Mouse (Mus musculus) neutrophil, adult 5-6 weeks (primary cell): Measurements from ENCODE around the gene Slc7a5. TPM values are rescaled to one million over a fixed set of nuclear protein-coding genes. Genes with fewer than 3 reads are reported as not detected.

Experiments
- ATAC-seq: fragments of 151-379, 151-347 bp; 2 replicates; pipeline ENCODE4 v1.8.0; 2017; ENCODE audit warnings: mild to moderate bottlenecking, moderate TSS enrichment; ENCODE audit not compliant: insufficient number of reproducible peaks, poor library complexity, low FRiP score, severe bottlenecking; ENCODE audit errors: extremely low read depth
- total RNA-seq: library from RNA; stranded (forward); fragments of 200-1000 nt; gene quantifications from 2 replicates; pipeline ENCODE4 v1.2.3, GENCODE M21; 2017

Gene Slc7a5
- total RNA-seq, 1 experiment from 2014 or later: 4.5 TPM

- no peak for ATAC-seq
These were observed 65.2 kb downstream of the Slc7a5 start for GRCm38 (mm10) chr8:121842064-121842955.

- ATAC-seq: peak; percentile 48; the same call in 1 of the 2 replicates
These were observed 66.3 kb downstream of the Slc7a5 start for GRCm38 (mm10) chr8:121841242-121841641.

- ATAC-seq: peak; percentile 73
These were observed 75.0 kb downstream of the Slc7a5 start for GRCm38 (mm10) chr8:121832503-121832902.

- ATAC-seq: no peak
These were observed 75.4 kb downstream of the Slc7a5 start for GRCm38 (mm10) chr8:121832061-121832460.

Other genes with a start within 250 kb of the Slc7a5 start
- gene Jph3, start 178.1 kb downstream of the Slc7a5 start, total RNA-seq: 0.12 and 0.25 TPM in 2 replicates
- 41.6 and 42.4 TPM in 2 replicates for gene Klhdc4, start 78.1 kb downstream of the Slc7a5 start, total RNA-seq
- gene Car5a, start 37.2 kb upstream of the Slc7a5 start, total RNA-seq: not detected in 2 replicates
- gene Banp, start 42.1 kb upstream of the Slc7a5 start, total RNA-seq: 46.5 and 88.3 TPM in 2 replicates